ENCODE assay signal across 11 mouse cellular contexts in genomic region chr3:108762597-108763111, GRCm38 (mm10). TPM values are rescaled to one million over a fixed set of nuclear protein-coding genes. Genes with fewer than 3 reads are reported as not detected.
DNase-seq lines count a peak whose midpoint lies in the region; ATAC-seq lines count a peak whose summit lies in the region.
"Had no signal": no experiment of that assay in that cellular context is flagged by ENCODE, and none has a peak within 500 bp of the region (broad histone marks: within the 10 kb centered on the region; RNA-seq: fewer than 3 reads in every experiment).

No protein-coding gene starts in this region.

- no peak overlapping the region for H3K4me2 ChIP-seq in forebrain, embryonic 15.5 days (replicated peaks)
- no peak overlapping the region for H3K4me2 ChIP-seq in forebrain, embryonic 11.5 days (ENCODE audit: low read depth, low read length, severe bottlenecking)

- no peaks in the 10 kb centered on the region for H3K36me3 ChIP-seq in forebrain, embryonic 15.5 days
- H3K36me3 ChIP-seq in forebrain, embryonic 11.5 days (ENCODE audit: control insufficient read depth, insufficient read depth, low read length), result no peaks in the 10 kb centered on the region

- 76% methylated on average over 7 of the region's 7 CpGs for WGBS in forebrain, embryonic 15.5 days
- 90% methylated on average over 7 of the region's 7 CpGs for whole genome bisulfite sequencing in forebrain, embryonic 11.5 days

- H3K27ac ChIP-seq in forebrain, embryonic 15.5 days (replicated peaks), result no peak overlapping the region
- no peak overlapping the region for H3K27ac ChIP-seq in forebrain, embryonic 11.5 days (ENCODE audit: low read depth, low read length)

- H3K9ac ChIP-seq in forebrain, embryonic 15.5 days (replicated peaks), result no peak overlapping the region
- no peak overlapping the region for H3K9ac ChIP-seq in forebrain, embryonic 11.5 days (ENCODE audit: low read length)

- no peak for DNase-seq in forebrain, embryonic 11.5 days (ENCODE audit: low spot score)
- peak; percentile 82 for DNase-seq in brain, adult 2 months (ENCODE audit: low read depth, low spot score)
- peak; percentile 18 for DNase-seq in heart, postnatal 4 days
- DNase-seq in lung, postnatal 10 days, result peak; percentile 65
- DNase-seq in c-Kit-positive CD71-positive TER-119-positive erythroid progenitor cells, embryonic 14.5 days (ENCODE audit: low spot score), result no peak
- DNase-seq in MN1 (ENCODE audit: low spot score), result no peak
- DNase-seq: embryo, embryonic 11 days; kidney, postnatal 25 days had no signal

- no peaks in the 10 kb centered on the region for H3K27me3 ChIP-seq in forebrain, embryonic 15.5 days
- no peaks in the 10 kb centered on the region for H3K27me3 ChIP-seq in forebrain, embryonic 11.5 days (ENCODE audit: control insufficient read depth, insufficient read depth, low read length)

- no peaks in the 10 kb centered on the region for H3K9me3 ChIP-seq in forebrain, embryonic 15.5 days
- H3K9me3 ChIP-seq in forebrain, embryonic 11.5 days (ENCODE audit: control insufficient read depth, low read length), result no peaks in the 10 kb centered on the region

- no peak overlapping the region for H3K4me3 ChIP-seq in forebrain, embryonic 15.5 days
- no peak overlapping the region for H3K4me3 ChIP-seq in forebrain, embryonic 11.5 days (ENCODE audit: low read depth, low read length)
- H3K4me3 ChIP-seq: megakaryocyte, embryonic 14.5 days had no signal

- ATAC-seq in forebrain, embryonic 15.5 days (replicated peaks), result 0 out of 2 replicates have a peak, but pooled peaks have one; percentile 46
- no peak for ATAC-seq in forebrain, embryonic 11.5 days (replicated peaks; ENCODE audit: low FRiP score)
- no peak for ATAC-seq in monocyte, adult 5-6 weeks (replicated peaks; ENCODE audit: insufficient number of reproducible peaks, low FRiP score, low TSS enrichment, poor library complexity, severe bottlenecking)

- H3K4me1 ChIP-seq in forebrain, embryonic 15.5 days, result no peaks in the 10 kb centered on the region
- H3K4me1 ChIP-seq in forebrain, embryonic 11.5 days (replicated peaks; ENCODE audit: control insufficient read depth, insufficient read depth, low read length), result no peaks in the 10 kb centered on the region

RNA-seq across cellular contexts. Expression of gene Aknad1, which starts 23.2 kb away (rescaled TPM):
- not detected in 2 replicates for polyA plus RNA-seq in forebrain, embryonic 15.5 days (2015; fragmentation: Nextera tagmentation; extraction: Ambion mirVana)
- not detected in 2 replicates for polyA plus RNA-seq in forebrain, embryonic 11.5 days (2014; fragmentation: Nextera tagmentation; extraction: Ambion mirVana)
- under 1 TPM; 0.12 to 0.23 TPM for total RNA-seq in heart, postnatal 4 days (2021)
- total RNA-seq in monocyte, adult 5-6 weeks (2017), result not detected in 3 replicates

RNA-seq across cellular contexts. Expression of gene Gpsm2, which starts 40.5 kb away (rescaled TPM):
- polyA plus RNA-seq in forebrain, embryonic 15.5 days (2015; fragmentation: Nextera tagmentation; extraction: Ambion mirVana), result 38.6 and 43.3 TPM in 2 replicates
- polyA plus RNA-seq in forebrain, embryonic 11.5 days (2014; fragmentation: Nextera tagmentation; extraction: Ambion mirVana), result 120 TPM in 2 replicates
- 10 to 100 TPM; 24.0 to 24.7 TPM for total RNA-seq in heart, postnatal 4 days (2021)
- total RNA-seq in monocyte, adult 5-6 weeks (2017), result 7.2 to 9.7 TPM (median 9.6 TPM) in 3 replicates

Comparison
In these comparisons a context has a peak if more than half of its experiments do, and no peak if none do; other contexts are left out.
1. DNase-seq: peak in brain, adult 2 months (single experiment), heart, postnatal 4 days (single experiment) and lung, postnatal 10 days (single experiment); none in forebrain, embryonic 11.5 days (single experiment), c-Kit-positive CD71-positive TER-119-positive erythroid progenitor cells, embryonic 14.5 days (single experiment) and MN1 (single experiment).